14 mouse cellular contexts compared by ENCODE assay signal in genomic region chr7:90787945-90788344, GRCm38 (mm10).
"Had no signal": no experiment of that assay in that cellular context is flagged by ENCODE, and none has a peak within 500 bp of the region (broad histone marks: within the 10 kb centered on the region; RNA-seq: fewer than 3 reads in every experiment).

No protein-coding gene starts in this region.

- H3K4me3 ChIP-seq: limb, embryonic 15.5 days; liver, embryonic 12.5 days; midbrain, embryonic 10.5 days; neural tube, embryonic 13.5 days had no signal

- DNase-seq: layer of hippocampus, adult 9-11 months; layer of hippocampus, postnatal 36 days; lung, embryonic 14.5 days; lung, postnatal 10 days; lung, postnatal 4 days; retina, postnatal 1 day; right cerebral cortex, postnatal 4 days; spleen, adult 18-20 months; thymus, adult 18-20 months; thymus, postnatal 14 days had no signal

- H3K9me3 ChIP-seq: limb, embryonic 15.5 days; liver, embryonic 12.5 days; midbrain, embryonic 10.5 days; neural tube, embryonic 13.5 days had no signal

- H3K4me2 ChIP-seq: limb, embryonic 15.5 days; liver, embryonic 12.5 days; lung, embryonic 14.5 days; neural tube, embryonic 13.5 days had no signal

- H3K36me3 ChIP-seq: limb, embryonic 15.5 days; liver, embryonic 12.5 days; midbrain, embryonic 10.5 days; neural tube, embryonic 13.5 days had no signal

- H3K27me3 ChIP-seq: limb, embryonic 15.5 days; liver, embryonic 12.5 days; neural tube, embryonic 13.5 days had no signal

- H3K4me1 ChIP-seq: limb, embryonic 15.5 days; liver, embryonic 12.5 days; midbrain, embryonic 10.5 days; neural tube, embryonic 13.5 days had no signal

- ATAC-seq: liver, embryonic 12.5 days had no signal

- H3K27ac ChIP-seq: limb, embryonic 15.5 days; liver, embryonic 12.5 days; midbrain, embryonic 10.5 days; neural tube, embryonic 13.5 days had no signal

- H3K9ac ChIP-seq: limb, embryonic 15.5 days; liver, embryonic 12.5 days; lung, embryonic 14.5 days; neural tube, embryonic 13.5 days had no signal
